Mouse (Mus musculus) intestine, postnatal 0 days (tissue): ENCODE data around the gene Fscn2. TPM values are rescaled to one million over a fixed set of nuclear protein-coding genes. Genes with fewer than 3 reads are reported as not detected.

Source experiments
- ATAC-seq: fragments of 200-750 bp; cut with Nextera tagmentation; 2 replicates; pipeline ENCODE4 v1.8.0; 2017; ENCODE audit warnings: mild to moderate bottlenecking, moderate TSS enrichment, moderate library complexity
- H3K27ac ChIP-seq: fragments of 300-500 bp; sonication (generic); 2 replicates; pipeline ENCODE4 v1.5.1; 2014; ENCODE audit warnings: mild to moderate bottlenecking, low read depth, low read length, moderate library complexity
- H3K27me3 ChIP-seq: fragments of 300-500 bp; sonication (generic); replicated peaks from 2 replicates; pipeline ENCODE4 v1.6.1; 2014; ENCODE audit warnings: low read length, mixed read lengths; ENCODE audit not compliant: control insufficient read depth, insufficient read depth
- H3K36me3 ChIP-seq: fragments of 300-500 bp; sonication (generic); 2 replicates; pipeline ENCODE4 v1.6.1; 2014; ENCODE audit warnings: mild to moderate bottlenecking, moderate library complexity; ENCODE audit not compliant: control insufficient read depth, insufficient read depth
- H3K4me1 ChIP-seq: fragments of 300-500 bp; sonication (generic); replicated peaks from 2 replicates; pipeline ENCODE4 v1.6.1; 2014; ENCODE audit warnings: antibody characterized with exemption, low read length, mixed read lengths; ENCODE audit not compliant: control insufficient read depth, insufficient read depth
- H3K4me2 ChIP-seq: fragments of 300-500 bp; sonication (generic); replicated peaks from 2 replicates; pipeline ENCODE4 v1.6.1; 2014; ENCODE audit warnings: low read depth, mild to moderate bottlenecking, moderate library complexity
- H3K4me3 ChIP-seq: fragments of 300-500 bp; sonication (generic); 2 replicates; pipeline ENCODE4 v1.5.1; 2014; ENCODE audit warnings: low read depth, low read length
- H3K9ac ChIP-seq: fragments of 300-500 bp; sonication (generic); 2 replicates; pipeline ENCODE4 v1.6.1; 2014; ENCODE audit warnings: mild to moderate bottlenecking, low read depth, low read length
- H3K9me3 ChIP-seq: fragments of 300-500 bp; sonication (generic); 2 replicates; pipeline ENCODE4 v1.6.1; 2016; ENCODE audit warnings: mixed run types; ENCODE audit not compliant: control insufficient read depth
- CTCF ChIP-seq: sonication (generic); IDR thresholded peaks from 2 replicates; pipeline ENCODE4 v1.5.1; 2016; ENCODE audit warnings: low read depth, mild to moderate bottlenecking, control low read depth, antibody characterized with exemption, moderate library complexity
- WGBS: fragments of 180-500 bp; shearing (Covaris S2); extraction: QIAGEN DNeasy Blood & Tissue Kit; methylation state at CpG from one replicate; pipeline ENCODE4 v1.1.7; 2014; 5-methylcytosine and 5-hydroxymethylcytosine counted together
- polyA plus RNA-seq: library from polyadenylated mRNA; unstranded; fragments of >200 nt; fragmentation: Nextera tagmentation; extraction: Ambion mirVana; gene quantifications from 2 replicates; pipeline ENCODE4 v1.2.1, GENCODE M21; 2015

The Fscn2 gene
- polyA plus RNA-seq, 1 experiment from 2014 or later: 0.16 TPM

DNA sequence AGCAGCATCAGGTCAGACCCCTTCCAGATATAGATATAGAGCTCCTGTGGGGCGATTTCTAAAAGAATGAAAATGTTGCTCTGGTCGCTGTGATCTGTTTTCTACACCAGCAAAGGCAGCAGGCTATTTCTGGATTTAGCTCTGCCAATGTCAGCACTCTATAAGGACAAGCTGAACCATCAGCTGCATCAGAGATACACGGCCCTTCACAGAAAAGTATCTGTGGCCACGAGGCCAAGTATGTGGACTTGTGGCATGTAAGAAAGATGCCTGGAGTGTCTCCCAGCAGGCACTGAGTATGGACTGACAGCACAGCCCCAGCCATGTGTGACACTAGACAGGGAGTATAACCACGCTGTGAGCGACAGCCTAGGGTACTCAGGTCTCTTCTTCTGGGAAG is 25.3 kb downstream of the Fscn2 start:
- TF ChIP-seq CTCF: no peak
- no peak overlapping the region for H3K27ac ChIP-seq
- H3K4me1 ChIP-seq: no peaks in the 10 kb centered on the region
- 96% methylated on average over 6 of the region's 6 CpGs for WGBS
- no peak for ATAC-seq
- no peaks in the 10 kb centered on the region for H3K27me3 ChIP-seq
- no peaks in the 10 kb centered on the region for H3K9me3 ChIP-seq
- H3K4me3 ChIP-seq: no peak overlapping the region
- H3K36me3 ChIP-seq: peaks cover 75% of the 10 kb centered on the region
- H3K4me2 ChIP-seq: no peak overlapping the region
- no peak overlapping the region for H3K9ac ChIP-seq

GRCm38 (mm10) chr11:120387157-120387556 is 25.8 kb downstream of the Fscn2 start:
- WGBS: 62% methylated on average over 2 of the region's 2 CpGs
- no peak overlapping the region for H3K4me2 ChIP-seq
- no peak overlapping the region for H3K9ac ChIP-seq
- no peak overlapping the region for H3K4me3 ChIP-seq
- no peaks in the 10 kb centered on the region for H3K9me3 ChIP-seq
- H3K36me3 ChIP-seq: peaks cover 73% of the 10 kb centered on the region
- H3K27me3 ChIP-seq: no peaks in the 10 kb centered on the region
- H3K4me1 ChIP-seq: no peaks in the 10 kb centered on the region
- TF ChIP-seq CTCF: no peak
- H3K27ac ChIP-seq: no peak overlapping the region
- ATAC-seq: no peak

DNA sequence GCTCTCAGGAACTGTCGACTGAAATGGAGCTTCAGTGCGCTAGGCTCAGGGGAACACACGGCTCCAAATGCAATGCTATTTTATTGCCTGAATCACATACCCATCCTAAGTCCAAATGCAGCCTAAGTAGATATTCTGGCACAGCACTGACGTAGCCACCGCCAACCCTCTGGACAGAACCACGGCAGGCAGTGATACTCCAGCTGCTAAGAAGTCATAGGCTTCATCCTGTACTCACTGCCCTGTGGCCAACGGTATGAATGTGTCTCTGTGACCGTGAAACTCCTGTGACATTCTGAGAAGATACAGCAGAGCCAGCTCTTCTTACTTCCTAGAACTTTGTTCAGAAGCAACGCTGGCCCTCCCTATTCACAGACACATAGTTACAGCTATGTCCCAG is 27.2 kb downstream of the Fscn2 start:
- 91% methylated on average over 9 of the region's 9 CpGs for WGBS
- no peak overlapping the region for H3K27ac ChIP-seq
- no peak for TF ChIP-seq CTCF
- peaks cover 71% of the 10 kb centered on the region for H3K36me3 ChIP-seq
- no peaks in the 10 kb centered on the region for H3K27me3 ChIP-seq
- no peak for ATAC-seq
- no peak overlapping the region for H3K4me3 ChIP-seq
- H3K4me1 ChIP-seq: no peaks in the 10 kb centered on the region
- no peaks in the 10 kb centered on the region for H3K9me3 ChIP-seq
- H3K9ac ChIP-seq: no peak overlapping the region
- no peak overlapping the region for H3K4me2 ChIP-seq

DNA sequence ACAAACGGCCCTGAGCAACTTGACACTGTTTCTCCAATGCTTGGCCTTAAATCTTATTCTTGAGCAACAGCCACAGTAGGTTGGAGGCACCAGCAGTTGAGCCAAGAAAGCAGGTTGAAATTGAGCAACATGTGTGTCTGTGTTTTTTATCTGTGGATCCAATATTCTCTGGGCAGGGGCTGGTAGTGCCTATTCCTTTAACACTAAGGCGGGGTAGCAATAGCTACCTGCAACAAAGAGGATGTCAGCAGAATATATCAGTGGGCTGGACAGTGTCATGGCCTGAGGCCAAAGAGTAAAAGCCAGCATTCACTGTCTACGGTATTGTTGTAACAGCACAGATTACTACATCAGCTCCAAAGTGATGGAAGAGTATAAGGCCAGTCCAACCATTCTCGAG is 34.3 kb downstream of the Fscn2 start:
- peaks cover 60% of the 10 kb centered on the region for H3K36me3 ChIP-seq
- no peak overlapping the region for H3K27ac ChIP-seq
- no peak overlapping the region for H3K4me3 ChIP-seq
- ATAC-seq: 0 out of 2 replicates have a peak, but pooled peaks have one; percentile 31
- H3K4me1 ChIP-seq: no peaks in the 10 kb centered on the region
- WGBS: 59% methylated on average over 4 of the region's 4 CpGs
- no peak overlapping the region for H3K4me2 ChIP-seq
- no peaks in the 10 kb centered on the region for H3K9me3 ChIP-seq
- no peak overlapping the region for H3K9ac ChIP-seq
- no peaks in the 10 kb centered on the region for H3K27me3 ChIP-seq
- no peak for TF ChIP-seq CTCF

DNA sequence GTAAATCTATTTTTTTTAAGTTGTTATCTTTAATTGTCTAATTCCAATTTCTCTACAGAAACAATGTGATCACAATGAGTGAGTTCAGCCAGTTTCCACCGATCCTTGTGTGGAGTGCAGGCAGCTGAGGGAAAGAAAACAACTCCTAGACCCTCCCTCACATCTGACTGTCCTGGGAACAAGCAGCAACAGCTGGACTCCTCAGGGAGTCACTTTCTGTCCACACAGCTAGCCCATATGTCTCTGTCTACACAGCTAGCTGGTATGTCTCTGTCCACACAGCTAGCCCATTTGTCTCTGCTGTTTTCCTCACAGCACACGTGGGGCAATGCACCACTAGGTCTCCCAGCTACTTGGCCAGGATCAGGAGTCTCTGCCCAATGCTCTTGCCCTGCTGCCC is 36.3 kb downstream of the Fscn2 start:
- Histone ChIP-seq H3K36me3 (peaks cover 66% of the 10 kb centered on the region), H3K27ac (no peak overlapping the region), H3K9me3 (no peaks in the 10 kb centered on the region), H3K4me3 (no peak overlapping the region), H3K4me2 (no peak overlapping the region), H3K4me1 (no peaks in the 10 kb centered on the region), H3K27me3 (no peaks in the 10 kb centered on the region), H3K9ac (no peak overlapping the region)
- no peak for ATAC-seq
- TF ChIP-seq CTCF: no peak
- WGBS: 90% methylated on average over 2 of the region's 2 CpGs

GRCm38 (mm10) chr11:120399319-120399718 is 38.0 kb downstream of the Fscn2 start:
- WGBS: 95% methylated on average over 2 of the region's 2 CpGs
- H3K27me3 ChIP-seq: no peaks in the 10 kb centered on the region
- no peak overlapping the region for H3K27ac ChIP-seq
- no peak overlapping the region for H3K4me2 ChIP-seq
- H3K36me3 ChIP-seq: peaks cover 66% of the 10 kb centered on the region
- no peak overlapping the region for H3K9ac ChIP-seq
- no peak for TF ChIP-seq CTCF
- H3K9me3 ChIP-seq: no peaks in the 10 kb centered on the region
- no peak for ATAC-seq
- no peak overlapping the region for H3K4me3 ChIP-seq
- H3K4me1 ChIP-seq: no peaks in the 10 kb centered on the region

- ATAC-seq: no peak
Observed at GRCm38 (mm10) chr11:120404814-120405213, 43.5 kb downstream of the Fscn2 start.

More at GRCm38 (mm10) chr11:120404814-120405213, 43.5 kb downstream of the Fscn2 start:
- H3K27ac ChIP-seq: no peak overlapping the region
- WGBS: 94% methylated on average over 1 of the region's 1 CpGs
- H3K4me2 ChIP-seq: no peak overlapping the region
- no peaks in the 10 kb centered on the region for H3K27me3 ChIP-seq
- H3K9ac ChIP-seq: no peak overlapping the region
- H3K4me3 ChIP-seq: no peak overlapping the region
- no peaks in the 10 kb centered on the region for H3K9me3 ChIP-seq
- no peak for TF ChIP-seq CTCF
- no peaks in the 10 kb centered on the region for H3K4me1 ChIP-seq
- peaks cover 90% of the 10 kb centered on the region for H3K36me3 ChIP-seq
